Mouse (Mus musculus): ENCODE data around the gene Atp8a1. TPM values are rescaled to one million over a fixed set of nuclear protein-coding genes. Genes with fewer than 3 reads are reported as not detected.

The Atp8a1 gene
- total RNA-seq, 2 experiments from 2014 or later, result 158 to 162 TPM

DNA sequence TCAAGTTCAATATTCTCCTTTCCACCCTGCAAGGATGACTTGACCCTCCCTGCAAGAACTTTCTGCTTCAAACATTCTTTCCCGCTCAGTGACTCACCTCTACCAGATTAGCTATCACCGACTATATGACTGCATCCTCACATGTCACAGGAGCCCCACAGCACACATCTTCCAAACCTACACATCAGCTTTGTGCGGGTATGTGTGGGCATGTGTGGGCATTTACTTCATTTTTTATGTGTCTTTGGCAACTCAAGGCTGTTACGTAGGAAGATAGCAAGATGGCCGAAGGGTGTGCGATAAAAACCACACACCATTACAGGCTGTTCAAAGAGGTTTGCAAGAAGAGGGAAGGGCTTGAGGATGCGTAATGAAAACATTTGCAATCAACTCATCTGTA, 145.6 kb downstream of the Atp8a1 start:
- intact Hi-C loops (cut with DNase I), result no loop called here
- DNase-seq (ENCODE audit: low spot score in 2 of 2), result no peak

DNA sequence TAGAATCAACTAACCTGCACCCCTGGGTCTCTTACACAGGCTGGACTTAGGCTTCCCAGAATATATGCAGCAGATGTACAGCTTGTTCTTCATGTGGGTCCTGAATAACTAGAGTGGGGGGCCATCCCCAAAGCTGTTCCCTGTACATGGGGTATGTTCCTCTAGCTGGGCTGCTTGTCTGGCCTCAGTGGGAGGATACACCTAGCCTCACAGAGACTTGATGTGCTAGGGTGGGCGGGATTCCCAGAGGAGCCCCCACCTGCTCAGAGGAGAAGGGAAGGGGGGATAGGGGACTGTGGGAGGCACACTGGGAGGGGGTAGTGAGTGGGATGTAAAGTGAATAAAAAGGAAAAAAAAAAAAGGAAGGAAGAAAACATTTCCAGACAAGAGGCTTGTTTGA, 147.8 kb downstream of the Atp8a1 start:
- intact Hi-C loops (cut with DNase I), result no loop called here
- DNase-seq (ENCODE audit: low spot score in 2 of 2), result peak in 1 of 2 experiments; percentile 27

DNA sequence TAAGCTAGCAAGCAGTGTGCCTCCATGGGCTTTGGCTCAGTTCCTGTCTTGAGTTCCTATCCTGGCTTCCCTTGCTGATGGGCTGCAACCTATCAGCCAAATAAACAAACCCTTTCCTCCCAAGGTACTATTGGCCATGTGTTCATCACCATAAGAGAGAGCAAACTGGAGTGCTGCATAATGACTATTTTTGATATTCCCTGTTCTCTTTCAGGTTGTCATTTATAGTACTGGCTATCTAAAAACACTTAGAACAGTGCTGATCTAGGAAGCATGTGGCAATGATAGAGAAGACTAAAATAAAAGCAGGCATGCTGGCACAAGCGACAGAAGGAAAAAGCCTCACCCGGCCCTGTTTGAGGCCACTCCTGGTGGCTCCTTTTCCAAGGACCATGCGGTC, 149.1 kb downstream of the Atp8a1 start:
- DNase-seq (ENCODE audit: low spot score in 2 of 2), result no peak
- intact Hi-C loops (cut with DNase I), result no loop called here

DNA sequence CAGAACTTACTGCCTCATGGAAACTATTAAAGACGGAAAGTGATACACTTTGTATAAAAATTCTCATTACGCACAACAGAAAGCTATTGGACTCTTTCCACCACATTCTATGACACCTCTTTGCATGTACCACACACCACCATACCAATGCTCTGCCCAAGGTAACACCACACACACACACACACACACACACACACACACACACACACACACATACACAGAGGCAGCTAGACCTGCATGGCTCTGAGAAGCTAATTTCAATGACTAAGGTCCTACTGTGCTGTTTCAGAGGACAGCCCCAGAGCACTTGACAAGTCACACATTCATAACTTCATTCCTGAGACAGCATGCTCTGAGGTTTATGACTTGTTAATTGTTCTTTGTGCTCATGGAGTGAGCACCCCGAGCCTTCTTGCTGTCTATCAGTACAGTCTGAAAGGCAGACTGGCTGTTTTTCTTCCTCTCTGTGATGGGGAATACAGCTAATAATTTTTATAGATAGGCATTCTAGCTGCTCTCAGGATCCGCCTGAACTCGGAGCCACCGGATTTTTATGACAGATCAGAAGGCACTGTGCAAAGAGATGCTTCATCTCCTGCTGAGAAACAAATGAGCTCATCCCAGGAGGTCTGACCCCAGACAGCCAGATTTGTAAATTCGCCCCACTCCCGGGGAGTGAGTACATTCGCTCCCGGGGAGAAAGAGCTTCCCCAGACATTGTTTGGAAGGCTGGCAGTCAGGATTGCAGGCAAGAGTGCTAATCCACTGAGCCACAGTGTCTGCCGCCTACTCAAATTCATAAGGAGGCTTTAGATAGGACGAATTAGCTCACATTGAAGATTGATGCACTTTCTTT, 150.3 kb downstream of the Atp8a1 start:
- peak in 1 of 2 experiments; percentile 29 for DNase-seq (ENCODE audit: low spot score in 2 of 2)
- intact Hi-C loops (cut with DNase I), result no loop called here

DNA sequence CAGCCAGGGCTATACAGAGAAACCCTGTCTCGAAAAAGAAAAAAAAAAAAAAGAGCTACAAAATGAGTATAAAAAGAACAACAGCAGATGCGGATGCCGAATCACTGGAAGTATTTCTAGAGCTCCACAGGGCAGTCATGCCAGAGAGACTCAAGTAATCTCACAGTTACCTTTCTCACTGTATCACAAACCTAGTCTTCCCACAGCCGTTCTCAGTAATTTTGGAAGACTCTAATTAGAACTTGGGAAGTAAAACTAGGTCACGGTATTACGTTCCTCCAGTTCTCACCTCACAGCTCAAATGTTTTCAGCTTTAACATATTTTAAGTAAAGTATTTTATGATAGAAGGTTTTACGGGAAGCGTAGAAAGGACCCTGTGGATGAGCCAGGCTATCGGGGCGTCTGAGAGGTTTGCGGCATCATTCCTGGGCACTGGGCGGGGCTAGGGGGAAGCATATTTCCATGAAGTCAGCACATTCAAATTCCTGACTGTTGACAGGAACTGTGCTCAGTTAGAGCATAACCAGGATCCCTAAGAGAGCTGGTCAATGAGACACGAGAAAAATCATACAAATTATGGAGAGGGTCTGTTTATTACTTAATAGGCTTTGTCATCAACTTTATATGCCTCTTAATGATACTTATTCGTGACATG, 152.1 kb downstream of the Atp8a1 start:
- DNase-seq (ENCODE audit: low spot score in 2 of 2), result peak; percentile 37 to 66
- intact Hi-C loops (cut with DNase I), result no loop called here

DNA sequence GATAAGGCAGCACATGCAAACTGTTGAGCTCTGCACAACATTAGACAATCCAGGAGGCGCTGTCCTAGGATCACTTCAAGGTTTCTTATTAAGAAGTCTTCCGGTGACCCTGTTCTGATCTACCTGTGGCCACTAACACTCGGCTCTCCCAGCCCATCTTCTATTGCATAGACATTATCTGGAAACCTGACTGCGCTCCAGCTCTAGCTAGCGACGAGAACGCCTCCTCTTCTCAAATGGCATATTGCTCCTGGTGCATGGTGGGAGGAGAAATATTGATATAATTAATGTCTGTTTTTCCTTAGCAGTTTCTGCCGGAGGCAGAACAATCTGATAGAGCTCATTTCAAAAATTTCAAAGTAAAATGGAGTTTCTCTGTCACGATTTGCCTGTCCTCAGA, 156.9 kb downstream of the Atp8a1 start:
- DNase-seq (ENCODE audit: low spot score in 2 of 2), result no peak
- intact Hi-C loops (cut with DNase I), result no loop called here

DNA sequence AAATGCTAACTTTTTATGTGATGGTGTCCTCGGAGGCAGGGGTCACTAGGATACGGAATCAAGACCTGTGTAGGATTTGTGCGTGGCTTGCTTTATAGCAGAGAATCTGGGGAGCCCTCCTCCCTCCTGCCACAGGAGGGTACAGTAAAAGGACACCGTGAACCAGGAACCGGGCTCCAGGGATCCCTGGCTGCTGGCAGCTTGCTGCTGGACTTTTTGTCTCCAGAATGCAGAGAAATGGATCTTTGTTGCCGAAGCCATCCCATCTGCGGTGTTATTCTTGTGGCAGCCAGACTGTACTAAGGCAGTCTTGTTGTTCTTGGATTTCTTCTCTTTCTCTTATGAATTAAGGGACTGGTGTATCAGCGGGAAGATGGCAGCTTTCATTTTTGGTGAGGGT, 159.2 kb downstream of the Atp8a1 start:
- DNase-seq (ENCODE audit: low spot score in 2 of 2), result no peak
- intact Hi-C loops (cut with DNase I), result no loop called here

DNA sequence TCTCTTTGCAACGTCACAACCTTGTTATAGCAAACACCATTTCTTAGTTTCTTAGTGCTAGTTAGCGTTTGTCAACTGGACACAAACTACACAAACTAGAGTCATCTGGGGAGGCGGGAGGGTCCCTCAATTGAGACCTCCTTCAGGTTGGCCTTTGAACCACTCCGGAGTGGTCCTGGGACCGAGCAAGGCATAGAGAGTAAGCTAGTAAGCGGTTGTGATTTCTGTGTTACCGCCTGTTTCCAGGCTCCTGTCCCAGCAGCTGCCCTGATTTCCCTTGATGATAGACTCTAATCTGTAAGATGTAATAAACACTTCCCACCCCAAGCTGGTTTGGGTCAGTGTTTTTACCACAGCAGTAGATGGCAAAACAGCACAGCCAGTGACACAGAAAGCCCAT, 161.3 kb downstream of the Atp8a1 start:
- intact Hi-C loops (cut with DNase I), result no loop called here
- DNase-seq (ENCODE audit: low spot score in 2 of 2), result no peak

DNA sequence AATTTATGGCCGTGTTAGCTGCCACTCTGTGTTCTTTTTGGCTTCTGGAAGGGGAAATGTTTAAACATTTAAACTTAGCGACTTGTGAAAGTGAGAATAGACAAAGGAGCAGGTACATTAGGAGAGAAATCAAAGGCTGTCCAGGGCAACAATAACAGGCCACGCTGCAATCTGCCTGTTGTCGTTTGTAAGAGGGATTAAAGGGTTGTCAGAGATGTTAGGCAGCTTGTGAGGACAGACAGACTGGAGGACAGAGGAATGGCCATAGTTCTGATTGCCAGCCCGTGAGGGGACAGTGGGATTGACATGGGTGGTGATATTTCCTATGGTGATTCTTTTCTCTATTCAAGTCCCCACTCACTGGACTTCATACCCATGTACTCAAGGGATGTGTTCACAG, 161.8 kb downstream of the Atp8a1 start:
- no peak for DNase-seq (ENCODE audit: low spot score in 2 of 2)
- intact Hi-C loops (cut with DNase I), result no loop called here

DNA sequence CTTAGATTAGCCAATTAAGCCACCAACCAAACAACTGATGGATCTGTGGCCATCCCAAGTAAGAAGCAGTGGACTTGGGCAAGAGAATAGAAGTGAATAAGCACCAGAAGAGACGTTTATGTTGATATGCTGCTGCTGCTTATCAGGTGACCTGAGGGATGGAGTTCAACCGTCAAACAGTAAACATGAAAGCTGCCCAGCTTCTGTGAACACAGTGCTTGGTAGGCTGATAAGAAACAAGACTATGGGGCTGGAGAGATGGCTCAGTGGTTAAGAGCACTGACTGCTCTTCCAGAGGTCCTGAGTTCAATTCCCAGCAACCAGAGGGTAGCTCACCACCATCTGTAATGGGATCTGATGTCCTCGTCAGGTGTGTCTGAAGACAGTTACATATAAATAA, 168.4 kb downstream of the Atp8a1 start:
- no peak for DNase-seq (ENCODE audit: low spot score in 2 of 2)
- intact Hi-C loops (cut with DNase I), result no loop called here

DNA sequence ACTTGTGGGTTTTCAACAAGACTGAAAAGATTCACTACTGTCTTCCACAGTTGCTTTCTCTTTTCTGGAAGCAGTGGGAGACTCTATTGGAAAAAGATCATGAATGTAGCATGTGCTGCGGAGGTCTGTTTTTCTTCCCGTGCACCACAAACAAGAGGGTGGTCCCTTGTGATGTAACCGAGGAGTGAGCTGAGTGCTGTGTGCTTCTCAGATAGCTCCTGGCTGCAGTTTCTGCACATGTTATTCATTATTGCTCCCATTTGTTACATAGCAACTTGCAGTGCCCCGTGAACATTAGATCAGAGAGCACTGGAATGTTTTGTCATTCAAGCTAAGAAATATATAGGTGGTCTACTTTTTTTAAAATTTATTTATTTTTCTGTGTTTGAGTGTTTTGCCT, 174.2 kb downstream of the Atp8a1 start:
- intact Hi-C loops (cut with DNase I), result no loop called here
- no peak for DNase-seq (ENCODE audit: low spot score in 2 of 2)

- DNase-seq (ENCODE audit: low spot score in 2 of 2), result no peak
- intact Hi-C loops (cut with DNase I), result no loop called here
Measured at GRCm38 (mm10) chr5:67670158-67670557, 177.1 kb downstream of the Atp8a1 start.

GRCm38 (mm10) chr5:67669436-67669896, 177.8 kb downstream of the Atp8a1 start:
- DNase-seq (ENCODE audit: low spot score in 2 of 2), result no peak
- intact Hi-C loops (cut with DNase I), result no loop called here

- DNase-seq (ENCODE audit: low spot score in 2 of 2), result no peak
Measured at GRCm38 (mm10) chr5:67662715-67663114, 184.5 kb downstream of the Atp8a1 start.

GRCm38 (mm10) chr5:67659864-67660263, 187.4 kb downstream of the Atp8a1 start:
- intact Hi-C loops (cut with DNase I), result no loop called here
- no peak for DNase-seq (ENCODE audit: low spot score in 2 of 2)

More at GRCm38 (mm10) chr5:67662715-67663114, 184.5 kb downstream of the Atp8a1 start:
- intact Hi-C loops (cut with DNase I), result no loop called here

GRCm38 (mm10) chr5:67656821-67657259, 190.4 kb downstream of the Atp8a1 start:
- intact Hi-C loops (cut with DNase I), result no loop called here
- DNase-seq (ENCODE audit: low spot score in 2 of 2), result no peak

GRCm38 (mm10) chr5:67655696-67656519, 191.3 kb downstream of the Atp8a1 start:
- intact Hi-C loops (cut with DNase I), result no loop called here
- no peak for DNase-seq (ENCODE audit: low spot score in 2 of 2)

DNA sequence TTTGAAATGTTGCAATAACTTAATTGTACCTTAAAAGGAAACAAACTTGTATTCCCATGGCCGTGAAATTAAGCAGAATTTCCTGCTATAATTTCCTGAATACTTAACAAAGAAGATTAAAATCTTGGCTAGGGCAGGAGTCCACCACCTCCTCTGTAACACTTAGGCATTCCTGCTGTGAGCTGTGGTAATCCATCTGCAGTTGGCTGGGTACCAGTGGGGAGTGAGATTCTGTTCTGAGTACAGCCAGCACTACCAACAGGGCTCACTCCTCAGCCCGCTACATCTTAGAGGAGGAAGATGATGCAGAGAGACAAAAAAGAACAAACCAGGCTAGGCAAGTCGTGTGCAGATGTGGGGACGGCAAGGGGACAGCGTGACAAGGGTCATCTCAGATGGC, 192.7 kb downstream of the Atp8a1 start:
- intact Hi-C loops (cut with DNase I), result no loop called here
- peak in 1 of 2 experiments; percentile 30 for DNase-seq (ENCODE audit: low spot score in 2 of 2)

DNA sequence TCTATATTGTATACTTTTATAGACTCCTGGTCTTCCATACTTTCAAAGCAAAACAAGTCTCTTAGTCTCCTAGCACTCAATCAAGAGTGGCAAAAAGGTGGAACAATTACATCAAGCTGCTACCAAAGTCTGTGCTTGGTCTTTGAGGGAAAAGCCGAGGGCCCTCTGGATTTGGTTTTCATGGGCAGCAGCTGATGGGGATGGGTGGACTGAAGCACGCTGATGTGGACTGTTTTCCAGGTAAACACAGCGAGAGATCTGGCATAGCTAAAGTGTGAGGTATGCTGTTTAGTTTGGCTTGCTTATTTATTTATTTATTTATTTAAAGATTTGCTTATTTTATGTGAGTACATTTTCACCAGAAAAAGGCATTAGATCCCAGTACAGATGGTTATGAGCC, 193.7 kb downstream of the Atp8a1 start:
- intact Hi-C loops (cut with DNase I), result no loop called here
- DNase-seq (ENCODE audit: low spot score in 2 of 2), result no peak

DNA sequence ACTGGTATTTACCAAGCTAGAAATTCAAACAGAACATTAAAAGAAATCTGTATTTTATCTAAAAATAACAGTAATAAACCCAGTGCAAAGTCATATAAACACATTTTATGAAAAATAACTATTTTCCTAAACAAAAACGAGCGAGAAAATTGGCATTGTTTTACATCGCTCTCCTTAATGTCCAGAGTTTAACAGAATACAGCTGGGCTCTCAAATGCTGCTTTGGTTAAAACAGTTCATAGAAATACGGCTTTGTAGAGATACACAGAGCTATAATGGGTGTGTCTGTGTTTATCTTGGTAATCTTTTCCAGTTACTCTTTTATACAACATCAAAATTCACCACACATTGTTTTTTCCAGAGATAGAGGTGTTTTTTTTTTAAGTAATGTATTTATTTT, 194.8 kb downstream of the Atp8a1 start:
- DNase-seq (ENCODE audit: low spot score in 2 of 2), result no peak
- intact Hi-C loops (cut with DNase I), result no loop called here
